Mouse (Mus musculus): ENCODE measurements around the gene Ndufa4l2. TPM values are rescaled to one million over a fixed set of nuclear protein-coding genes. Genes with fewer than 3 reads are reported as not detected.

Gene Ndufa4l2
- total RNA-seq, 4 experiments from 2014 or later = 3.8 to 5.2 (median 4.6) TPM

Other genes with a start within 250 kb of the Ndufa4l2 start
- gene Dctn2, start 248.6 kb upstream of the Ndufa4l2 start, total RNA-seq (2022) = 100 to 1,000 TPM; 254 to 263 (median 254) TPM
- 10 to 100 TPM; 32.5 to 53.7 (median 44.4) TPM for gene Mbd6, start 225.9 kb upstream of the Ndufa4l2 start, total RNA-seq (2022)
- 10 to 100 TPM; 54.2 to 61.3 (median 56.8) TPM for gene Mars, start 203.2 kb upstream of the Ndufa4l2 start, total RNA-seq (2022)
- 1 to 10 TPM in 2 of 4 experiments, under 1 TPM in 2; 0.74 to 2.6 (median 1.6) TPM for gene Arhgap9, start 193.0 kb upstream of the Ndufa4l2 start, total RNA-seq (2022)
- 1 to 10 TPM; 2.9 to 5.4 (median 3.2) TPM for gene Gli1, start 173.0 kb upstream of the Ndufa4l2 start, total RNA-seq (2022)
- gene Inhbe, start 160.6 kb upstream of the Ndufa4l2 start, total RNA-seq (2022) = under 1 TPM; 0.09 to 0.18 (median 0.16) TPM
- gene Inhbc, start 144.5 kb upstream of the Ndufa4l2 start, total RNA-seq (2022) = not detected
- gene R3hdm2, start 134.6 kb upstream of the Ndufa4l2 start, total RNA-seq (2022) = 100 to 1,000 TPM; 247 to 279 (median 255) TPM
- gene Stac3, start 13.3 kb upstream of the Ndufa4l2 start, total RNA-seq (2022) = 1 to 10 TPM; 2.3 to 4.5 (median 3.0) TPM
- gene Shmt2, start 7.5 kb downstream of the Ndufa4l2 start, total RNA-seq (2022) = 10 to 100 TPM; 24.4 to 33.6 (median 25.7) TPM
- 1 to 10 TPM; 6.6 to 9.7 (median 8.4) TPM for gene Nxph4, start 19.6 kb downstream of the Ndufa4l2 start, total RNA-seq (2022)
- gene Lrp1, start 106.2 kb downstream of the Ndufa4l2 start, total RNA-seq (2022) = 100 to 1,000 TPM; 295 to 337 (median 306) TPM
- gene Stat6, start 128.0 kb downstream of the Ndufa4l2 start, total RNA-seq (2022) = 10 to 100 TPM; 13.5 to 17.1 (median 15.0) TPM
- gene Nemp1, start 151.9 kb downstream of the Ndufa4l2 start, total RNA-seq (2022) = 1 to 10 TPM; 4.7 to 6.1 (median 5.1) TPM
- gene Nab2, start 153.6 kb downstream of the Ndufa4l2 start, total RNA-seq (2022) = 10 to 100 TPM; 36.5 to 55.0 (median 45.5) TPM
- 1 to 10 TPM in 2 of 4 experiments, under 1 TPM in 2; 0.59 to 1.2 (median 0.94) TPM for gene Myo1a, start 190.2 kb downstream of the Ndufa4l2 start, total RNA-seq (2022)
- gene Tac2, start 209.5 kb downstream of the Ndufa4l2 start, total RNA-seq (2022) = 10 to 100 TPM; 13.0 to 20.5 (median 16.5) TPM
- 10 to 100 TPM in 2 of 4 experiments, 1 to 10 TPM in 2; 9.9 to 11.4 (median 10.1) TPM for gene Zbtb39, start 224.6 kb downstream of the Ndufa4l2 start, total RNA-seq (2022)
- gene Gpr182, start 236.8 kb downstream of the Ndufa4l2 start, total RNA-seq (2022) = 1 to 10 TPM; 2.0 to 3.1 (median 2.6) TPM
- under 1 TPM; 0.13 to 0.30 (median 0.16) TPM for gene Rdh1, start 244.8 kb downstream of the Ndufa4l2 start, total RNA-seq (2022)
- 1 to 10 TPM in 1 of 4 experiments, under 1 TPM in 2, not detected in 1; 0.72 to 1.9 (median 0.96) TPM for gene Rdh16f1, start 244.8 kb downstream of the Ndufa4l2 start, total RNA-seq (2022)

Measured in left cerebral cortex, adult 8-10 months (tissue).